Mouse (Mus musculus): ENCODE results near the gene Cltrn.

Gene Cltrn

GRCm38 (mm10) chrX:164088582-164088981 lies at the start of gene Cltrn:
Cltrn (plus strand) TSS chrX:164088830.
- DNase-seq, result no peak

DNA sequence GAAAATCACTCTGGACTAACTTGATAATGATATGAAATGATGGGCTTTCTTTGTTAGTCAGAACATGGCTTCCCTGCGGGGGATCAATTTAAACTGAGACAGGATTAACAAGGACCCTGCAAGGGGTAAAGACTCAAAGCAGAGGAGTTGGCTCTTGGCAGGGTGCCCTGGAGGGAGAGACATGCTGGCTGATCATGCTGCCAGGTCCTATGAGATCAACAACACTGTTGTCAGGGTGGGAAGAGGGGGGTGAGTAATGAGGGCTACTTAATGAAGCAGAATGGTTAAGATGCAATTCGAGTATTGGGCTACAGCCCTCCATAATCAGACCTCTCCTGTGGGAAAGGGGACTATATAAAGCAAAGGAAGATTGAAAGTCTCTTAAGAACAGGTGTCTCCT lies 49.7 kb upstream of the Cltrn start:
- DNase-seq, result peak; percentile 13

DNA sequence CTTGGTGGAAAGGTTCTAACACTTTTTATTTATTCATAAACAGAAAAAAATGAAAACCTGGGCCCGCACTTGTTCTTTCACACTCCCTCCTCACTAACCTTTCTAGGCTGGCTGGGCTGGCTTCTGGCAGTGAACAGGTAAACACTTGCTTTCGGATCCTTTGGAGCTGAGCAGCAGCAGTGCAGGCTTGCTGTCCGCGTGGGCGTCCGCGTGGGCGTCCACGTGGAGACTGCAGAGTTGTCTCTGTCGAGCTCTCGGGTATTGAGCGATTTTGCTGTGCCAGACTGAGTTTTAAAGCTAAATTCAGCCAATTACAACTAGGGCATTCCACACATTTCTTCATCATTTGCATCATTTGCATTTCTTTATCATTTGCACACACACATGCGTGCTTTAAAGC lies 46.6 kb upstream of the Cltrn start:
- no peak for DNase-seq

DNA sequence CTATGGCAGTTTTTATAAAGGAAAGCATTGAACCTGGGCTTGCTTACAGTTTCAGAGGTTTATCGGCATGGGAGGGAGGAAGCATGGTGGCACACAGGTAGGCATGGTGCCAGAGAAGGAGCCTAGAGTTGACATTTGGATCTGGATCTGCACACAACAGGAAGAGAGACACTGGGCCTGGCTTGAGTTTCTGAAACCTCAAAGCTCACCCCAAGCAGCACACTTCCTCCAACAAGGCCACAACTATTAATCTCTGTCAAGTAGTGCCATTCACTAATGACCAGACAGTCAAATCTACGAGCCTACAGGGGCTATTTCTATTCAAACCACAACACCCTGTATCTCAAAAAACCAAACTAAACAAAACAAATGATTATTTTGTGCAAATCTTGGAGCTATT lies 41.9 kb upstream of the Cltrn start:
- DNase-seq, result no peak

DNA sequence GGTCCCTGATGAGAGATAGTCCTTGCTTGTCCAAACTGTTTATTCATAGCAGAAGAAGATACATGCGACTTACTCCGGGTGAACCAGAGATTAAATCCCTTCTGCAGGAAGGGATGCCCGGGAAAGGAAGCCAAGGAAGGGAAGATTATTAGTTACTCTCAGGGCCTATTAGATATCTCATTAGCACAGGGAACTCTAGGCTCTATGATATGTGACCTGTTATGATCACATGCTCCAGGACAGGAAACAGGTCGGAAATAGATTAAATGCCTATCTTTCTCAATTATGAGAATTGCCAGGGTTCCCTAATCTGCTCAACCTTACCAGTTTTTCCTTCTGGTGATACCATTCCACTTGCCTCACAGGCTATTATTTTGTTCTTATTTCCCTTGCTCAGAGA lies 32.9 kb upstream of the Cltrn start:
- no peak for DNase-seq

DNA sequence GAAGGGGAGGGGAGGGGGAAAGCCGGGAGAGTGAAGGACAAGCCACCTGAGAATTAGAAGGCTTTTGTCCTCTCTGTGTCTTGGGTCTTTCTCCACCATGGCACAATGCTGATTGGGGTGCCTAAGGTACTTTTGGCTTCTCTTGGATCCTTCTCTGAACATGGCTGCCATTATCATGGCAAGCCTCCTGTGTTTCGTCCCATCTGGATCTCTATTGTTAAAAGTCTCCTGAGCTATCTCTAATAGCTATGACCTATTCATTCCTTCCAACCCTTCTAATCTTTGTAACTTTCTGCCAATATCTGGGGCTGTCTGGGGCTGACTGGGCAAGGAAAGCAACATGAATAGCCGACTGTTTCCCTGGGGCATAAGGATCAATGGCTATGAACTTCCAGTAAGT lies 30.1 kb upstream of the Cltrn start:
- DNase-seq, result no peak

- no peak for DNase-seq
Measured at GRCm38 (mm10) chrX:164059070-164059469, 29.6 kb upstream of the Cltrn start.

GRCm38 (mm10) chrX:164066185-164066584 lies 22.4 kb upstream of the Cltrn start:
- DNase-seq, result peak; percentile 64

DNA sequence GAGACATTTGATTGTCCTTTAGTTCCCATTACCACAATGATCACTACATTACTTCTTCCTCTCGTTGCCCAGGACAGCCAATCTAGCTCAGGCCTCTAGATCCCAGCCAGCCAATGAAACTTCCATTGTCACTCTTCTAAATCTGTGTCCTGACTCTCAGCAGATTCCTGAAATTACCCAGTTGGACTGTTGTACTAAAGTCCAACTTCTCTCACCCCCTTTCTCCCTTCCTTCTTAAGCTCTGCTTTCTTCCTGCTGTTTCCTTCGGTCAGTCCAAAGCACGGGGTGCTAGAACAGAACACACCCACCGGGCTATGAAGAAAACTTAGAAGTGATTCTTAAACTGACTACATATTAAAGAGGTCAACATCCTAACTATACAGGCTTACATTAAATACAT lies 19.7 kb upstream of the Cltrn start:
- peak; percentile 11 for DNase-seq

DNA sequence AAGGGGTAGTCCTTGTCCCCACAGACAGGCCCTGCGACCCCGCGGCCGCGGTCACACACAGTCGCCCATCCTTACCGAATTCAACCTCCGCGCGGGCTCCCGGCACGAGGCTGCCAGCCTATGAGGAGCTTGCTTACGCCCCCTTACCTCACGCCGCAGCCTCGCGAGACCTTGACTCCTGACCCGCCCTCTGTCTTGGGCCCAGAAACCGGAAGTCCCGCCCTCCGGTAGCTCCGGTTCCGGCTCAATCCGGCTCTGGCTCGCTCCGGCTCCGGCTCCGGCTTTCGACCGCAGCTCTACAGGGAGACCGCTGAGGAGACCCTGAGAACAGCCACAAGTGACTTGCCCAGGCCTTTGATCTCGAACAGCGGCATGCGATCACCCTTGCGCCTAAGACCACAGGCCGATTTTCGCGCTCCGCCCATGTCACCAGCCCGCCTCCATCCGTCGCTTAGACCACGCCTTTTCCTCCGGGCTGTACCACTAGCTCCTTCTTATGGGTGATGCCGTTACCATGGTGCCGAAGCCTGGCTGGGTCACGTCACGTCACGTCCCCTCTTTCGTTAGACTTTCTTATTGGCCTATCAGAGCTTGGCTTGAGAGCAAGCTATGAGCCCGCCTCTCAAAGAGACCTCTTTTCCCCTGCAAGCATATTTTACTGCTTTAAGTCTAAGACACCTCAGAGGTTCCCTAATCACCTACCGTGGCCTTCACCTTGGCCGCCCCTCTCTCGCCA lies 12.4 kb upstream of the Cltrn start, which contains the start of gene Siah1b:
Gene Siah1b (minus strand): TSS at position 454 of the 736 bp plus-strand sequence.
- DNase-seq, result peak; percentile 94

DNA sequence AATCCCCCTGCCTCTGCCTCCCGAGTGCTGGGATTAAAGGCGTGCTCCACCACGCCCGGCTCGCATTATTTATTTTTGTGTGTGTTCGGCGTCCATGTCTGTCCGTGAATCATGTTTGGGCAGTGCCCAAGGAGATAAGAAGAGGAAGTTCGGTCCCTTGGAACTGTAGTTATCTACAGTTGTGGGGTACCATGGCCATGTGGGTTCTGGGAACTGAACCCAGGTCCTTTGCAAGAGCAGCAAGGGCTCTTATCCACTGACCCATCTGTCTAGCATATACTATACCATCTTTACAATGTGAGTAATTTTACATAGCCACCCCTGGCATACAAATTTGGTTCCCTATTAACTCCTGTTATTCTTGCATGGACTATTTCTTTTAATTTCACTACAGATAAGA lies 6.6 kb upstream of the Cltrn start:
- DNase-seq, result no peak

DNA sequence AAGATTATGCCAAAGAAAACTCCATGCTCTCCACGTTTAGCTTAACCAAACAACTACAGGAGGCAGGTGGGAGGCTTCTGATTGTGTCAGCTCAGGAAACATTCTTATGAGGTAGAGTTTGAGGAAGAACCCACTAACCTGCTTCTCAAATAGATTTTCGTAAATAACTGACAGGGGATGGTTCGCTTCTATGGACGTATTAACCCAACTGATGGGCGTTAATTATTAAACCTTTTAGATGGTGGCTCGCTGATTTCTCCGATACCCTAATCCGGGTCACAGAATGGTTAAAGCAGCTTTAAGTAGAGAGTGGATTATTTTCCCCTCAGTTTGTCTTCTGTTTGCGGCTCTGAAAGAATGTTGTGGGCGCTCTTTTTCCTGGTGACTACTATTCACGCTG lies 1.3 kb downstream of the Cltrn start:
- DNase-seq, result no peak

DNA sequence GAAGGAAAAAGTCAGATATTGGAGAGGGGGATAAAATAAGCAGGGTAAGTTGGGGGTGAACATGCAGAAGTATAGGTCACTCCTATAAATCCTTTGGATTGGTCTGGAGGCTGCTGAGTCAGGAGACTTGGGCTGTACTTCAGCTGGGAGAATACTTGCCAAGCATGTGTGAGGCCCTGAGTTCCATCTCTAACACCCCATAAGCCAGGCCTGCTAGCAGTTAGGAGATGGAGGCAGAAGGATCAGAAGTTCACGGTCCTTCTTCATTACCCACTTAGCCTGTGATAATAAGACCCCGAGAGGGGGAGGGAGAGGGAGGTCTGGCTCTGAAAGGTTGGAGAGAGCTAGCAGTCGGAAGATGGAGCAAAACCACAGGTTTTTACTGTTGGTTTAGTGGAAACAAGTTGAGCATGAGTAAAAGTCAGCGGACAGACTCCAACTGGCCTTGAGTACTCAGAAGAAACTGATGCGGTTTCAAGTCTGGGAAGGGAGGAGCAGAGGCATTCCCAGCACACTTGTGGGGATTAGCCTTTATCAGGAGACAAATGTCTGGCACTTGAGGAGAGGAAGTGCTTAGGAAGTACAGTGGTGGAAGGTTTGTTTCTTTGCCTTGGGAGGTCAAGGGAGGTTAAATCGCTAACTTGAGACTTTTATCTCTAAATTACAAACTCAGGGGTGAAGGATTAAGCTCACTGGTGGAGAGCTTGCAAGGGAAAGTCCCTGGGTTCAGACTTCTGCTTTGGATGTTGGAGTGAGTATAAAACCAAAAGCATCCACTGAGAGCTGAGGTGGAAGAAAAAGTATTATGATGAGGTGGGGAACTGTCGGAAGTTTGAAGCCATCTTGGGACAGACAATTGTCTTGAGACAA lies 3.9 kb downstream of the Cltrn start:
- no peak for DNase-seq

DNA sequence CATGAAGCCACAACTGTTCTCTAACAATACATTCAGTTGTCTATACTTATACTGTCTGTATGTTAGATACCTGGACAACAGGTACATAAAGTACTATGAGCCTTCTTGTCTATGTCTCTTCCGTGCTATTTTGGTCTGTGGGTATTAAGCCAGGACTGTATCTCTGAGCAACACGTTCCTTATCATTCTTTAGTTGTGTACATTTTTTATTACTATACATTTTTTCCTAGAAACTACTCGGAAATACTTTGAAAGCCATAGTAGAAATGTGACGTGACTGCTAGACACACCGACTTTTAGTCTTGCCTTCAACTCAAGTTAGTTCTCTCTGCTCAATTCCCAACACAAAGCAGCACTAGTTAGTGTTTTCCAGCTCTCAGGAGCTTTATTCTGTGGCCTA lies 4.8 kb downstream of the Cltrn start:
- DNase-seq, result no peak

GRCm38 (mm10) chrX:164095838-164096237 lies 7.2 kb downstream of the Cltrn start:
- DNase-seq, result no peak

- DNase-seq, result peak; percentile 17
Measured at GRCm38 (mm10) chrX:164101483-164101882, 12.9 kb downstream of the Cltrn start.

GRCm38 (mm10) chrX:164102198-164102597 lies 13.6 kb downstream of the Cltrn start:
- no peak for DNase-seq

- no peak for DNase-seq
Measured at GRCm38 (mm10) chrX:164102656-164103055, 14.0 kb downstream of the Cltrn start.

GRCm38 (mm10) chrX:164111146-164111545 lies 22.5 kb downstream of the Cltrn start:
- no peak for DNase-seq

- no peak for DNase-seq
Measured at GRCm38 (mm10) chrX:164113744-164114143, 25.1 kb downstream of the Cltrn start.

DNA sequence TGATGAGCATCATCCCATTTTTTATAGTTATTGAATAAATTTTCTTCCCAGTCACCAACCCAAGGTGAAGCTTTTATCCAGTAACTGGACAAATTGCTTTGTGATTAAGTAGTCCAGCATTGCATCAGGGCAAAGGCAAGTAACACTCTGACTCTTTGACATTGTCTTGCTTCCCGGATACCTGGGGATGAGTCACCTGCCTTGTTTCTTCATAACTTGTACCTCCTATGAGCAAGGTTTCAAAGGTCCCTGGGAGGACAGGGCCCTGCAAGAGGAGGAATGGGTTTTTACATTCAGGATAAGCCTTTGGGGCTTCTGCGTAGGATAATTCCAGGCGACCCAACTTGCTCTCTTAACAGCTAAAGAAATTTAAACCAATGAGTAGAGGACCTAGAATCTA lies 35.3 kb downstream of the Cltrn start:
- no peak for DNase-seq

DNA sequence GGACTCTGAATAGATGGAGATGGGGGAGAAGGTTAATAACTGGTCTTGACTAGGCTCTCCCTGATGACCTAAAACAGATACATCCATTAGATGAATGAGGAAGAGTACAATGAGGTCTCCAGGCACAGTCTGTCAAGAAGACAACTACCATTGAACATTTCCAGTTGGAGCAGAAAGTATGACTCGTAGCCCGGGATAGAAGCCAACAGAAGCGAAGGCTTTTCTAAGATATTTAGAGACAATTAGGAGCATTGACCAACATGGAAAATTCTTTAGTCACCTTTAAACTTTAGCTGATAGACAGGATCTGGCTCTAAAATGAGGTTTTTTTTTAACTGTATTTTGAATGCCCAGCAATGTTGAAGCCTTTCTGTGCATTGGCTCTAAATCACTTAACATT lies 44.9 kb downstream of the Cltrn start:
- DNase-seq, result no peak

GRCm38 (mm10) chrX:164135304-164135818 lies 46.7 kb downstream of the Cltrn start:
- DNase-seq, result no peak

DNA sequence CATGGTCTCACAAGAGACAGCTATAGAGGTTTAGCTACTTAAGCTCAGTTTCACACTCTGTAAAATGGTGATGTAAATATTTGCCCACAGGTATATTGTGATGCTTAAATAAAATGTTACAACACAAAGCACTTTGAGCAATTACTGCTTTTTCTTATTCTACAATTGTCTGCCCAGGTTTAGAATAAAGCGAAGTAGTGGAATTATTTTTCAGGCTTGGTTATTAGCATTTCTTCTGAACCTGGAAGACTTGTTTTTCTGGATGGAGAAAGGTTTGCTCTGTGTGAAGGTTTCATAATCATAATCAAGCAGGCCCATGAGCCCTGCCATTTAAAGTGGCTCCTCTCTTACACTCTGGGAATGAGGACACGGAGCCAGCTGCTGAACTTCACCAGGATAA lies 50.4 kb downstream of the Cltrn start, which contains the start of gene Ace2:
Gene Ace2 (plus strand): TSS at position 301 of the 400 bp plus-strand sequence.
- DNase-seq, result no peak
